17 mouse cellular contexts compared by ENCODE assay signal in genomic region chr2:155336254-155336653, GRCm38 (mm10).
"Had no signal": no experiment of that assay in that cellular context is flagged by ENCODE, and none has a peak within 500 bp of the region (broad histone marks: within the 10 kb centered on the region; RNA-seq: fewer than 3 reads in every experiment).

No protein-coding gene starts in this region.

- H3K4me2 ChIP-seq: neural tube, embryonic 12.5 days; neural tube, embryonic 13.5 days; neural tube, embryonic 15.5 days; stomach, embryonic 15.5 days had no signal

- H3K27me3 ChIP-seq: neural tube, embryonic 12.5 days; neural tube, embryonic 13.5 days; neural tube, embryonic 15.5 days; stomach, embryonic 15.5 days had no signal

- DNase-seq: retina, postnatal 1 day; right cerebral cortex, adult 18-20 months; right cerebral cortex, postnatal 14 days; right cerebral cortex, postnatal 25 days; right cerebral cortex, postnatal 4 days; spleen, adult 18-20 months; thymus, adult 18-20 months; thymus, adult 2 months; thymus, postnatal 14 days; thymus, postnatal 25 days; thymus, postnatal 36 days; thymus, postnatal 4 days had no signal

- H3K4me1 ChIP-seq: neural tube, embryonic 12.5 days; neural tube, embryonic 13.5 days; neural tube, embryonic 15.5 days; stomach, embryonic 15.5 days had no signal

- H3K9ac ChIP-seq: neural tube, embryonic 12.5 days; neural tube, embryonic 13.5 days; neural tube, embryonic 15.5 days; stomach, embryonic 15.5 days had no signal

- H3K9me3 ChIP-seq: neural tube, embryonic 12.5 days; neural tube, embryonic 13.5 days; neural tube, embryonic 15.5 days; stomach, embryonic 15.5 days had no signal

- H3K27ac ChIP-seq: neural tube, embryonic 12.5 days; neural tube, embryonic 13.5 days; neural tube, embryonic 15.5 days; stomach, embryonic 15.5 days; stomach, postnatal 0 days had no signal

- H3K4me3 ChIP-seq: neural tube, embryonic 12.5 days; neural tube, embryonic 13.5 days; neural tube, embryonic 15.5 days; stomach, embryonic 15.5 days had no signal
